Mouse (Mus musculus): ENCODE results near the gene Erich3.

GRCm38 (mm10) chr3:154633091-154633490 lies 30.6 kb upstream of the Erich3 start:
- TF ChIP-seq CTCF (conservative IDR thresholded peaks at IDR 0.05 in 1 of 2, IDR thresholded peaks at IDR 0.05 in 1 of 2; ENCODE audit: low read depth in 2 of 2, low read length in 2 of 2) (no peak), MAFK (IDR thresholded peaks at IDR 0.05; ENCODE audit: insufficient replicate concordance, low read length) (no peak), MAX (IDR thresholded peaks at IDR 0.05; ENCODE audit: low read length) (no peak), ETS1 (conservative IDR thresholded peaks at IDR 0.05; ENCODE audit: low read depth, low read length) (no peak), ZC3H11A (IDR thresholded peaks at IDR 0.05; ENCODE audit: low read depth, low read length) (no peak), UBTF (IDR thresholded peaks at IDR 0.05; ENCODE audit: low read depth, low read length) (no peak), USF2 (conservative IDR thresholded peaks at IDR 0.05; ENCODE audit: low read depth, low read length) (no peak), EP300 (IDR thresholded peaks at IDR 0.05; ENCODE audit: low read length) (no peak), NELFE (IDR thresholded peaks at IDR 0.05; ENCODE audit: low read depth, low read length) (no peak), GABPA (IDR thresholded peaks at IDR 0.05; ENCODE audit: insufficient replicate concordance, low read depth, low read length) (no peak), ELF1 (IDR thresholded peaks at IDR 0.05; ENCODE audit: low read depth, low read length) (no peak), POLR2A (IDR thresholded peaks at IDR 0.05; ENCODE audit: low read depth, low read length) (no peak)

Data from CH12.LX (cell line).